ENCODE assay signal across 23 mouse cellular contexts in the genomic region with DNA sequence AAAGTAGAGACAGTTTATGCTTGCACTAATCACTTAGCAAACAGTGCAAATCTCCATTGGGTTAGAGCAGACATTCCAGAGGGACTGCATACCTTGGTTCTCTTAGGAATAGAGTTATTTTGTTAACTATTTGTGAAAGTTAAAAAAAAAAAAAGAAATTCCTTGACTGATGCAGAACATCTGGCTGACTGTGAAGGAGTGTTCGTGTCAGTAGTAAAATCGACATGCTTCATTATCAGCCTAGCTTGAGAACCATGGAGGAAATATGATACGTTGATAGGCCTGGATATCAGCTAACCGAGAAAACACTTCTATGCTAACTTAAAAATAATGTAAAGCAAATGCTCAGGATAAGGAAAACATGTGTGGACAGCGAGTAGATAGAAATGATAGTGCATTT.
A peak's percentile ranks its signal among the peaks of the same experiment; 100 is the strongest.
DNase-seq lines count a peak whose midpoint lies in the region; ATAC-seq lines count a peak whose summit lies in the region.
"Had no signal": no experiment of that assay in that cellular context is flagged by ENCODE, and none has a peak within 500 bp of the region (broad histone marks: within the 10 kb centered on the region; RNA-seq: fewer than 3 reads in every experiment).

No protein-coding gene starts in this region.

- no peaks in the 10 kb centered on the region for H3K27me3 ChIP-seq in embryonic facial prominence, embryonic 11.5 days (ENCODE audit: control insufficient read depth, insufficient read depth, low read length)
- H3K27me3 ChIP-seq in embryonic facial prominence, embryonic 10.5 days (replicated peaks; ENCODE audit: low read depth, poor library complexity, severe bottlenecking) = no peaks in the 10 kb centered on the region

- ATAC-seq in embryonic facial prominence, embryonic 11.5 days (replicated peaks; ENCODE audit: insufficient number of reproducible peaks, low FRiP score, low TSS enrichment, low read depth) = peak; percentile 66; the same call in 1 of the 2 replicates
- ATAC-seq: CD4-positive, CD25-positive, alpha-beta regulatory T cell, adult 4 months; forebrain, embryonic 14.5 days; hindbrain, embryonic 16.5 days; intestine, postnatal 0 days had no signal

- no peak overlapping the region for H3K4me2 ChIP-seq in embryonic facial prominence, embryonic 11.5 days (ENCODE audit: low read depth, low read length)
- H3K4me2 ChIP-seq: heart, embryonic 11.5 days; midbrain, embryonic 11.5 days had no signal

- H3K4me1 ChIP-seq in embryonic facial prominence, embryonic 11.5 days (ENCODE audit: control insufficient read depth, insufficient read depth, low read length) = no peaks in the 10 kb centered on the region
- H3K4me1 ChIP-seq in embryonic facial prominence, embryonic 10.5 days = peaks cover 26% of the 10 kb centered on the region
- H3K4me1 ChIP-seq: hindbrain, embryonic 10.5 days had no signal

- no peak overlapping the region for H3K27ac ChIP-seq in embryonic facial prominence, embryonic 11.5 days (replicated peaks; ENCODE audit: low read depth, low read length)
- no peak overlapping the region for H3K27ac ChIP-seq in embryonic facial prominence, embryonic 10.5 days (replicated peaks)
- H3K27ac ChIP-seq: hindbrain, embryonic 10.5 days; macrophage had no signal

- H3K36me3 ChIP-seq in embryonic facial prominence, embryonic 11.5 days (replicated peaks; ENCODE audit: control insufficient read depth, insufficient read depth, low read depth, low read length) = no peaks in the 10 kb centered on the region
- H3K36me3 ChIP-seq in embryonic facial prominence, embryonic 10.5 days (replicated peaks) = no peaks in the 10 kb centered on the region
- H3K36me3 ChIP-seq: hindbrain, embryonic 10.5 days had no signal

- peak; percentile 79 for DNase-seq in embryonic facial prominence, embryonic 11.5 days (ENCODE audit: low spot score)
- no peak for DNase-seq in embryonic facial prominence, embryonic 10.5 days (ENCODE audit: low spot score)
- DNase-seq in embryo, embryonic 11 days = peak; percentile 54
- DNase-seq in forelimb bud, embryonic 11.5 days (ENCODE audit: low read depth, low spot score) = peak; percentile 62
- peak; percentile 71 for DNase-seq in mesoderm, embryonic 11.5 days (ENCODE audit: low read depth, low spot score)
- no peak for DNase-seq in urinary bladder, postnatal 4 days (ENCODE audit: low spot score in 2 of 2)
- DNase-seq in layer of hippocampus, adult 9-10 months (ENCODE audit: low spot score) = no peak
- DNase-seq: adrenal gland, postnatal 36 days; cerebellum, adult 9-10 months; gastrocnemius, postnatal 14 days; heart, adult 11 months; kidney, postnatal 10 days; thymus, adult 18-20 months; thymus, postnatal 36 days had no signal

- no peaks in the 10 kb centered on the region for H3K9me3 ChIP-seq in embryonic facial prominence, embryonic 11.5 days (replicated peaks; ENCODE audit: control insufficient read depth, low read length)
- no peaks in the 10 kb centered on the region for H3K9me3 ChIP-seq in embryonic facial prominence, embryonic 10.5 days
- H3K9me3 ChIP-seq: hindbrain, embryonic 10.5 days had no signal

- no peak overlapping the region for H3K9ac ChIP-seq in embryonic facial prominence, embryonic 11.5 days (replicated peaks; ENCODE audit: low read length)

- H3K4me3 ChIP-seq in embryonic facial prominence, embryonic 11.5 days (ENCODE audit: low read depth, low read length) = no peak overlapping the region
- no peak overlapping the region for H3K4me3 ChIP-seq in embryonic facial prominence, embryonic 10.5 days
- H3K4me3 ChIP-seq: erythroblast, embryonic 14.5 days; hindbrain, embryonic 10.5 days had no signal

- 34% methylated on average over 5 of the region's 5 CpGs for WGBS in embryonic facial prominence, embryonic 11.5 days
- 37% methylated on average over 5 of the region's 5 CpGs for WGBS in embryonic facial prominence, embryonic 10.5 days

Comparison
In these comparisons a context has a peak if more than half of its experiments do, and no peak if none do; other contexts are left out.
1. DNase-seq: peak in embryonic facial prominence, embryonic 11.5 days (single experiment), embryo, embryonic 11 days (single experiment), forelimb bud, embryonic 11.5 days (single experiment) and mesoderm, embryonic 11.5 days (single experiment); none in embryonic facial prominence, embryonic 10.5 days (single experiment), urinary bladder, postnatal 4 days (0 of 2) and layer of hippocampus, adult 9-10 months (single experiment).